Mouse (Mus musculus) induced T-regulatory cell, adult 2 months (primary cell): Measurements from ENCODE around the gene Serinc2.

Experiments used
- DNase-seq: peaks from one replicate; pipeline ENCODE4 v3.0.0-alpha.2; 2012; ENCODE audit warnings: low read depth

Gene Serinc2

GRCm38 (mm10) chr4:130279105-130279504 lies at the start of gene Serinc2:
Serinc2 (minus strand) TSS chr4:130279205.
- DNase-seq, result no peak

GRCm38 (mm10) chr4:130327366-130327765 lies 48.4 kb upstream of the Serinc2 start:
- DNase-seq, result no peak

GRCm38 (mm10) chr4:130325446-130325845 lies 46.4 kb upstream of the Serinc2 start:
- no peak for DNase-seq

- DNase-seq, result no peak
Observed at GRCm38 (mm10) chr4:130323607-130324006, 44.6 kb upstream of the Serinc2 start.

- no peak for DNase-seq
Observed at GRCm38 (mm10) chr4:130323165-130323564, 44.2 kb upstream of the Serinc2 start.

- DNase-seq, result no peak
Observed at GRCm38 (mm10) chr4:130322567-130322966, 43.6 kb upstream of the Serinc2 start.

- no peak for DNase-seq
Observed at GRCm38 (mm10) chr4:130321640-130322039, 42.6 kb upstream of the Serinc2 start.

GRCm38 (mm10) chr4:130319564-130319963 lies 40.6 kb upstream of the Serinc2 start:
- no peak for DNase-seq

GRCm38 (mm10) chr4:130318122-130318521 lies 39.1 kb upstream of the Serinc2 start:
- no peak for DNase-seq

- no peak for DNase-seq
Observed at GRCm38 (mm10) chr4:130316691-130317090, 37.7 kb upstream of the Serinc2 start.

- no peak for DNase-seq
Observed at GRCm38 (mm10) chr4:130315771-130316527, 36.9 kb upstream of the Serinc2 start.

- no peak for DNase-seq
Observed at GRCm38 (mm10) chr4:130313552-130313951, 34.5 kb upstream of the Serinc2 start.

- DNase-seq, result no peak
Observed at GRCm38 (mm10) chr4:130312526-130312925, 33.5 kb upstream of the Serinc2 start.

- no peak for DNase-seq
Observed at GRCm38 (mm10) chr4:130309254-130309653, 30.2 kb upstream of the Serinc2 start.

- peak; percentile 26 for DNase-seq
Observed at GRCm38 (mm10) chr4:130308231-130309081, 29.5 kb upstream of the Serinc2 start, which contains the start of the genes Fabp3 and Gm10570. Fabp3 (plus strand) TSS chr4:130308595. Gm10570 (minus strand) TSS chr4:130308674.

- DNase-seq, result peak; percentile 9
Observed at GRCm38 (mm10) chr4:130307851-130308230, 28.8 kb upstream of the Serinc2 start.

GRCm38 (mm10) chr4:130306796-130307630 lies 28.0 kb upstream of the Serinc2 start:
- no peak for DNase-seq

- DNase-seq, result no peak
Observed at GRCm38 (mm10) chr4:130304746-130305145, 25.7 kb upstream of the Serinc2 start.

- DNase-seq, result no peak
Observed at GRCm38 (mm10) chr4:130302285-130302870, 23.4 kb upstream of the Serinc2 start.

- DNase-seq, result no peak
Observed at GRCm38 (mm10) chr4:130299629-130300018, 20.6 kb upstream of the Serinc2 start.

- DNase-seq, result no peak
Observed at GRCm38 (mm10) chr4:130298877-130299628, 20.0 kb upstream of the Serinc2 start.
